Mouse (Mus musculus) stomach, embryonic 15.5 days (tissue): ENCODE measurements around the gene D7Ertd443e. TPM values are rescaled to one million over a fixed set of nuclear protein-coding genes. Genes with fewer than 3 reads are reported as not detected.
A peak's percentile ranks its signal among the peaks of the same experiment; 100 is the strongest.

Experiments used
- ATAC-seq: fragments of 200-750 bp; cut with Nextera tagmentation; 2 replicates; pipeline ENCODE4 v1.8.0; 2017; ENCODE audit warnings: low read depth, moderate number of reproducible peaks, moderate TSS enrichment; ENCODE audit not compliant: insufficient read depth, low FRiP score
- H3K27ac ChIP-seq: fragments of 300-500 bp; sonication (generic); 2 replicates; pipeline ENCODE4 v1.5.1; 2015; ENCODE audit warnings: mild to moderate bottlenecking, inconsistent platforms
- H3K27me3 ChIP-seq: fragments of 300-500 bp; sonication (generic); replicated peaks from 2 replicates; pipeline ENCODE4 v1.6.1; 2015; ENCODE audit warnings: inconsistent platforms
- H3K36me3 ChIP-seq: fragments of 300-500 bp; sonication (generic); 2 replicates; pipeline ENCODE4 v1.6.1; 2015; ENCODE audit warnings: inconsistent platforms
- H3K4me1 ChIP-seq: fragments of 300-500 bp; sonication (generic); 2 replicates; pipeline ENCODE4 v1.6.1; 2015; ENCODE audit warnings: inconsistent platforms
- H3K4me2 ChIP-seq: fragments of 300-500 bp; sonication (generic); 2 replicates; pipeline ENCODE4 v1.6.1; 2015; ENCODE audit warnings: mild to moderate bottlenecking, inconsistent platforms
- H3K4me3 ChIP-seq: fragments of 300-500 bp; sonication (generic); replicated peaks from 2 replicates; pipeline ENCODE4 v1.5.1; 2015; ENCODE audit warnings: inconsistent platforms
- H3K9ac ChIP-seq: fragments of 300-500 bp; sonication (generic); 2 replicates; pipeline ENCODE4 v1.6.1; 2015; ENCODE audit warnings: inconsistent platforms
- H3K9me3 ChIP-seq: fragments of 300-500 bp; sonication (generic); 2 replicates; pipeline ENCODE4 v1.6.1; 2016; ENCODE audit warnings: inconsistent platforms
- WGBS: fragments of 180-500 bp; shearing (Covaris S2); methylation state at CpG from one replicate; pipeline ENCODE4 v1.1.7; 2015; 5-methylcytosine and 5-hydroxymethylcytosine counted together
- polyA plus RNA-seq: library from polyadenylated mRNA; unstranded; fragments of >200 nt; fragmentation: Nextera tagmentation; extraction: Ambion mirVana; gene quantifications from 2 replicates; pipeline ENCODE4 v1.2.1, GENCODE M21; 2015

D7Ertd443e gene
- polyA plus RNA-seq, 1 experiment from 2014 or later: 0.06 TPM

DNA sequence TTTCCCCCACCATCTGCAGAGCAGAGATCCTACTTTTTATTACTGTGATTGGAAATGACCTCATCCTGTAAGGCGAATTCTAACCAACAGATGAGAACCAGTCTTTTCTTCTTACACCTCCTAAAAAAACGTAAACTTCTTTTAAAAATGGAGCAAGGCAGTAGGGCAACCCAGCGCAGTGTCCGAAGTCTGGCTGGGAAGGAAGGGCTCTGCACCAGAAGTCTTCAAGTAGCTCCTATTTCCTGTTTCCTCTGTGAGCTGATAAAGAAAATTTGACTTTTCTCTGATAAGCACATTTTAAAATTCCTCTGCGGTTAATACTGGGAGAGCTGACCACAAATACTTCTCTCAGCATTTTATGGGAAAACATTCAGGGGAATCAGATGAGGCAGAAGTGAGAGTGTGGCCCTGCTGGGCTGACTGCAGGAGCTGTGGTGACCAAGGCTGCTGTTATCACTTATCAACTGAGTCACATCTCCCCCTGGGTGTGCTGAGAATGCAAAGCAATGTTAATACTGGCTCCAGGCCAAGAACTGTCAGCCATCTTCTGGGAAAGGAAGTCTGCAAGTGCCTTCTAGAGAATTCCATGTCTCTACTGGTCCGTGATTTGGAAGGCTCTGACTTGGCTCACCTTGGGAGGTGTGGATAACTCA, 97.8 kb downstream of the D7Ertd443e start:
- Histone ChIP-seq H3K27ac (no peak overlapping the region), H3K36me3 (no peaks in the 10 kb centered on the region), H3K4me3 (no peak overlapping the region), H3K9me3 (no peaks in the 10 kb centered on the region), H3K4me1 (peaks cover 12% of the 10 kb centered on the region), H3K9ac (no peak overlapping the region), H3K27me3 (no peaks in the 10 kb centered on the region), H3K4me2 (no peak overlapping the region)
- no peak; the same call in 1 of the 2 replicates for ATAC-seq
- 53% methylated on average over 6 of the region's 6 CpGs for WGBS

DNA sequence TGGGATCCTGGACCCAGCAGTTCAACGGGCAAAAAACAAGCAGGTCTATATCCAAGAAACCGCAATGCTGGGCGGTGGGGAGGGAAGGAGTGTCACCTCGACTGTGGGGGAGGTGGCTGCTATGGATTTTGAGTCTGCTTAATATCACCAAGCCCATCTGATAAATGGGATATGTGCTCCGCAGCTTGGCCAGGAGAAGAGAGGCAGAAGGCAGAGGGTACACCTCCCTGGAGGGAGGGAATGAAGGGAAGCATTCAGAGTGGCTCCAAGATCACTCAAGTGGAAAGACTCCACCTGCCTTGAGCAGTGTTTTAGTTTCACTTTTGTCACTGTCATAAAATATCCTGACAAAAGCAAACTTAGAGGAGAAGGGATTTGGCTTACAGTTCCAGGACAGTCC, 112.5 kb downstream of the D7Ertd443e start:
- no peaks in the 10 kb centered on the region for H3K4me1 ChIP-seq
- no peak overlapping the region for H3K4me3 ChIP-seq
- H3K27me3 ChIP-seq: no peaks in the 10 kb centered on the region
- no peak for ATAC-seq
- H3K9me3 ChIP-seq: no peaks in the 10 kb centered on the region
- H3K27ac ChIP-seq: no peak overlapping the region
- no peaks in the 10 kb centered on the region for H3K36me3 ChIP-seq
- 78% methylated on average over 5 of the region's 5 CpGs for WGBS
- H3K4me2 ChIP-seq: no peak overlapping the region
- no peak overlapping the region for H3K9ac ChIP-seq

DNA sequence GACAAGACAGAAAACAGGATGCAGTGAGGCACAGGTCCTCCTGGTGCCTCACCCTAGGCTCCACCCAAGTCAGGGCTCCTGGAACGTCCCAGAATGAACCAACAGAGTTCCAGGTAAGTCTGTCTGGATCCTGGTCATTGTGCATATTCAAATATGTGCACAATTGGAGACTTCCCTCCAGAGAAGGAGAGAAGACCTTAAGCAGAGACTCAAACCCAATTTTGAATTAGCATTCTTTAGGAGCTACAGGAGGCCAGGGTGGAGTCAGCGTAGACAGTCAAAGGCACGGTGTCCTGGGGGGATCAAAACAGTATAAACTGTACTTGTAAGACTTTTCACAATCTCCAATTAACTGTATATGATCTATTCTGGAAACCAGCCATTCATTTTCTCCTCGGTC, 113.0 kb downstream of the D7Ertd443e start:
- Histone ChIP-seq H3K4me2 (no peak overlapping the region), H3K36me3 (no peaks in the 10 kb centered on the region), H3K4me1 (no peaks in the 10 kb centered on the region), H3K4me3 (no peak overlapping the region), H3K27ac (no peak overlapping the region), H3K9me3 (no peaks in the 10 kb centered on the region), H3K9ac (no peak overlapping the region), H3K27me3 (no peaks in the 10 kb centered on the region)
- ATAC-seq: no peak
- WGBS: 75% methylated on average over 4 of the region's 4 CpGs

DNA sequence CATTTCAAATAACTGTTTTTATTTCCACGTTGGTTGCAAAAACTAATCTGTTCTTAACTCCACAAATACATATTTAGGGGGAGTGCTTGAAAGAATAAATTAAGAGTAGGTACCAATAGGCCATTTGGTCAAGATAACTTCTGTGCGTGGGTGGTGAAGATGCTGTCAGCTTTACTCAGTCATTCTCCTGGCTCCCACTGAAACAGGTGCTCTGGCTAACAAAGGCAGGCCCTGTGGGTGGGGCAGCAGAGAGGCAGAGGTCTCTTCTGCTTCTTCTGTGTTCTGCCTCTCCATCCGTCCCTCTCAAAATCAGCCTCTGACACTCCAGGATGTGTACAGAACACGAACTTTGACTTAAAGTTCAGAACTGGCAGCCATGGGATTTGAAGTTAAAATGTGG, 119.7 kb downstream of the D7Ertd443e start:
- no peak overlapping the region for H3K4me3 ChIP-seq
- H3K4me1 ChIP-seq: no peaks in the 10 kb centered on the region
- H3K27me3 ChIP-seq: no peaks in the 10 kb centered on the region
- H3K4me2 ChIP-seq: no peak overlapping the region
- 76% methylated on average over 4 of the region's 4 CpGs for WGBS
- no peak overlapping the region for H3K27ac ChIP-seq
- no peaks in the 10 kb centered on the region for H3K9me3 ChIP-seq
- H3K9ac ChIP-seq: no peak overlapping the region
- ATAC-seq: no peak
- H3K36me3 ChIP-seq: no peaks in the 10 kb centered on the region

DNA sequence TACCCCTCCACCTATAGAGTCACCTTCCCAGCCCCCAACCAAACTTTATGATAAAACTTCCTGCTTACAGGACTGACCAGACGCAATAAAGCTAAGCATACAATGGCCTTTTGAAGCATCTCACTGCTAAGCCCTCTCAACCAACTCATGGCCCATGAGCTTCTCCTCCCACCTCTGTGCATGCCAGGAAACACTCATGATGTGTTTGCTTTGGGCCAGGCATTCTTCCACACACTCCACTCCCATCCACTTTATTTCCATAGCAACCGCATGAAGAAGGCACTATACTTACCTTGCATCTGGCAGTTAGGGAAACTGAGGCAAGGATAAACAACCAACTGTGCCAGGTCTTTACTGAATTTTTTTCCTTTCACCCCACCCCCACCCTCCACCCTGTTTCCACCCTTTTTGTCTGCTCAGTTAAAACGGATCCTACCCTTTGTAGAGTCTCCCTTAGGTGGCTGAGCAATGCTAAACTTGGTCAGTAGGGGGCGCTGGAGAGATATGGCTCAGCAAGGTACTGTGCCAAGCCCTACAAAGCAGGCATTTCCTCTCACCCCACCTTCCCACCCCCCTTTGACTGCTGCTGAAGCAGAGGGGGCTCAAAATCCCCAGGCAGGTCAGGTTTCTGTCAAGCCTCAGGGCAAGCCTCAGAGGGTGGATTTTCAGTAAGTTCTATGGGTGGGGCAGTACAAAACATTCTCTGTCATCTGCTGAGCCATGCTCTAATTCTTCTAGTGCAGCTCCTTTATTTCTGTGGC, 122.1 kb downstream of the D7Ertd443e start:
- Histone ChIP-seq H3K9ac (no peak overlapping the region), H3K4me2 (no peak overlapping the region), H3K27me3 (no peaks in the 10 kb centered on the region), H3K4me1 (no peaks in the 10 kb centered on the region), H3K4me3 (no peak overlapping the region), H3K27ac (no peak overlapping the region), H3K36me3 (no peaks in the 10 kb centered on the region), H3K9me3 (no peaks in the 10 kb centered on the region)
- 40% methylated on average over 4 of the region's 4 CpGs for WGBS
- peak; percentile 50; the same call in 1 of the 2 replicates for ATAC-seq

DNA sequence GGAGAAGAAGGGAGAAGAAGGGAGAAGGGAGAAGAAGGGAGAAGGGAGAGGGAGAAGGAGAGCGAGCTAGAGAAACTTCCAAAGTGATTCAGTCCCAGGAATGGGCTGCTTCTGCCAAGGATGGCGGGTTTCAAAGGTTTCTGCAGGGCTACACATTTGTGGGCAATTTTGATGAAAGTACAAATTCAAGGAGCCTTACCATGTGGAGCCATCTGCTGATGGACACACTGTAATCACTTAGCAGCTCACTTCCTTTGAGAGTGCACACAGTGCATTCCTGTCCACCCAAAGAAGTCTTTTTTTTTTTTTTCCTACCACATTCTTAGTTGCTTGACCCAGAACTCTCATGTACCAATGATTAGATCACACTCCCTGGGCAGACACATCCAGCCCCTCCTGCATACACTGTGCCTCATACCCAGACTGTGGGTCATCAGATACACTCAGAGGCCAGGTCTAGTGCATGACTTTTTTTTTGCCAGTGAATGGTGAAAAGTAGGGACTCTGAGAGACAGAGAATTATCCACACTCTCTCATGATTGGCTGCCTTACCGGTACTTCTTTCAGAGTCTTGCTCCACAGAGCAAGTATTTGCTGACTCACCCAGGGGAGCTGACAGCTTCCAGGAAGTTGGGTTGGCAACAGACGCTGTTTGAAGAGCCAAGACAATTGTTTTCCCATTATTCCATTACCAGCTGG, 124.3 kb downstream of the D7Ertd443e start:
- Histone ChIP-seq H3K4me3 (no peak overlapping the region), H3K36me3 (no peaks in the 10 kb centered on the region), H3K9me3 (no peaks in the 10 kb centered on the region), H3K27ac (no peak overlapping the region; the same call in 1 of the 2 replicates), H3K4me1 (no peaks in the 10 kb centered on the region), H3K27me3 (no peaks in the 10 kb centered on the region), H3K4me2 (no peak overlapping the region), H3K9ac (no peak overlapping the region)
- WGBS: 42% methylated on average over 4 of the region's 4 CpGs
- ATAC-seq: no peak

DNA sequence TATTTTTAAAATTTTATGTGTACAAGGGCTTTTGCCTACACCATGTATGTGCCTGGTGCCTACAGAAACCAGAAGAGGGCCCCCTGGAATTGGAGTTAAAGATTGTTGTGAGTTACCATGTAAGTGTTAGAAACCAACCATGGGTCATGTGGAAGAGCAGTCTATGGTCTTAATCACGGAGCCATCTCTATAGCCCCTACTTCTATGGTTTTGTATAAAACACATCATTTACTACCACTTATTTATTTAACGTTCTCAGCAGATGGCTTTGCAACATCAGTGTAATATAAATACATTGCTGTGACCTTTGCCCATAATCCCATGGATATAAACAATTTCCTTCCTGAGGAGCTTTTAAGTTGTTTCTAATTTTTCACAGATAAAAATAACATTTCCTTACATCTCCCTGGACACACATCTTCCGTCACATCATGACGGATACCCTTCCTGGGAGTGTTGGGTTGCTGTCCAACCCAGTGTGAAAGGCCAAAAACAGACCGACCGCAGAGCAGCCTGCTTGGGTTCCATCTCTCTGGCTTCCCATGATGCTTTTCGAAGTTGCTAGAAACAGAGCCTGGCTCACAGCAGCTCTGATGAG, 135.1 kb downstream of the D7Ertd443e start:
- Histone ChIP-seq H3K4me2 (no peak overlapping the region), H3K27ac (0 out of 2 replicates have a peak overlapping the region, but pooled peaks have one; percentile 3), H3K4me1 (no peaks in the 10 kb centered on the region), H3K9me3 (no peaks in the 10 kb centered on the region), H3K36me3 (no peaks in the 10 kb centered on the region), H3K9ac (no peak overlapping the region), H3K4me3 (no peak overlapping the region), H3K27me3 (no peaks in the 10 kb centered on the region)
- 36% methylated on average over 7 of the region's 7 CpGs for WGBS
- no peak for ATAC-seq

DNA sequence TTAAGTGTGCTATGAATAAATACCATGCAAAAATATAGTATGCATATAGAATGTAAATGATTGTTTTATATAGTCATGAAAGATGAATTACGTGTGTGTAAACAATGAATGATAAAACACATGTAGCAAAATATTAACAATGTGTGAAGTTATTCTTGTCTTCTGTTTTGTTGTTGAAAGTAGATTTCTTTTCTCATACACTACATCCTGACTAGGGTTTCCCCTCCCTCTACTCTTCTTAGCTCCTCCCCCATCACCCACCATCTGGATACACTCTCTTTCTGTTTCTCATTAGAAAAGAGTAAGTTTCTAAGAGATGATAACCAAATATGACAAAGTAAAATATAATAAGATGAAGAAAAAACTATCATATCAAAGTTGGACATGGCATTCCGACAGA, 137.4 kb downstream of the D7Ertd443e start:
- no peak overlapping the region for H3K4me3 ChIP-seq
- no peaks in the 10 kb centered on the region for H3K27me3 ChIP-seq
- 89% methylated on average over 2 of the region's 2 CpGs for WGBS
- H3K4me1 ChIP-seq: no peaks in the 10 kb centered on the region
- H3K36me3 ChIP-seq: no peaks in the 10 kb centered on the region
- no peak overlapping the region for H3K4me2 ChIP-seq
- no peak for ATAC-seq
- H3K9ac ChIP-seq: no peak overlapping the region
- H3K27ac ChIP-seq: no peak overlapping the region
- H3K9me3 ChIP-seq: no peaks in the 10 kb centered on the region

DNA sequence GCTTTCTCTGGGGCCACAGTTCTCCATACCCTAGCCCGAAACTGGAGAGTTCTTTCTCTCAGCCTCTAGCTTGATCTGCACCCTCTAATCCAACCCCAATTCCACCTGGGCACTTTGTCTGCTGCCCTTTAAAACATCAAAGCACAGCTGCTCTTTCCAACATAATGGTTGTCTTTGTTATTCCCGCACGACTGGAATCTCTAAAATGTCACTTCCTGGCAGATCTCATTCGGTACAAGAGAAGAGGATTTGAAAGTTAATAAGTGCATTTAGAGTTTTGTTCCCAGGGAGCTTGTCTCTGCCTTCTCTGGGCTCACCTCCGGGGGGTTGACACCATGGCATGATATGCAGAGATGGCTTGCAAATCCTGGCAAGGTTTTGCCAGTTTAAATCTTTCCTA, 138.8 kb downstream of the D7Ertd443e start:
- no peak overlapping the region for H3K27ac ChIP-seq
- 50% methylated on average over 5 of the region's 5 CpGs for WGBS
- H3K36me3 ChIP-seq: no peaks in the 10 kb centered on the region
- H3K4me1 ChIP-seq: no peaks in the 10 kb centered on the region
- no peaks in the 10 kb centered on the region for H3K9me3 ChIP-seq
- no peak overlapping the region for H3K4me3 ChIP-seq
- ATAC-seq: no peak
- H3K4me2 ChIP-seq: no peak overlapping the region
- H3K9ac ChIP-seq: no peak overlapping the region
- H3K27me3 ChIP-seq: no peaks in the 10 kb centered on the region

DNA sequence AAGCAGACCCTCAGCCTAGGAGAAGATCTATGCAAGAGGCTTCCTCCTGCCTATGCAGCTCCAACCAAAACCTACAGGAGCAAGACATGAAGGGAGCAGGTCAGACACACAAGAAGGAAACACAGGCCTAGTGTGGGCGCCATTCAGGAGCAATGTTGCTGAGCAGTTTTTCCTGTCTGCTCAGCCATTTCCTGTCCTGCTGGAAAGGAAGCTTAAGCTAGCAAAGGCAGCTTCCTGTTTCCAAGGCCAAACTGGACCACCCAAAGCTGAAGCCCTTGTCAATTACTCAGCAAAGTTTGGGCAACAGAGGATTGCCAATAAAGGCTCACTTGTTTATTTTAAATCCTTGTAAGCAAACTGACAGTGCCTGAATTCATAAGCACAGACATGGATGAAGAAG, 142.7 kb downstream of the D7Ertd443e start:
- no peaks in the 10 kb centered on the region for H3K36me3 ChIP-seq
- H3K27me3 ChIP-seq: no peaks in the 10 kb centered on the region
- 74% methylated on average over 1 of the region's 1 CpGs for WGBS
- no peaks in the 10 kb centered on the region for H3K4me1 ChIP-seq
- H3K9me3 ChIP-seq: no peaks in the 10 kb centered on the region
- no peak overlapping the region for H3K27ac ChIP-seq
- no peak overlapping the region for H3K9ac ChIP-seq
- no peak overlapping the region for H3K4me2 ChIP-seq
- ATAC-seq: no peak
- no peak overlapping the region for H3K4me3 ChIP-seq

DNA sequence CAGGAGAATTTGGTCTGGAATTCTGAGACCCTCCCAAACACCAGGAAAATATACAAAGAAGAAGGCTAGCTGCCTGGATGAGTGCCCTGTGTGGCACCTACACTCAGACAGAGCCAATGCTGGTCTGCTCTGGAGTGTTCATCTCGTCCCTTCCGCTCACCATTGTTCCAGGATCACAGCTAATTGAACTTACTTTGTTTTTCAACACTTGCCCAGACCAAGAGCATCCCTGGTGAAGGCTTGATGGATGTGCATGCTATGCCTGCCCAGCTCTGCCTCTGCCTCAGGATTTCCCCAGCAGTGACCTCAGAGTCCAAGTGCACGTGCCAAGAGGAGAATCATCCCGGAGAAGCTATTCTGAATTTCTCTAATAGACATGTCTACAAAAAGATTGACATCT, 144.2 kb downstream of the D7Ertd443e start:
- H3K4me3 ChIP-seq: no peak overlapping the region
- no peaks in the 10 kb centered on the region for H3K36me3 ChIP-seq
- no peak overlapping the region for H3K4me2 ChIP-seq
- no peak overlapping the region for H3K9ac ChIP-seq
- H3K9me3 ChIP-seq: no peaks in the 10 kb centered on the region
- H3K27ac ChIP-seq: no peak overlapping the region
- no peak for ATAC-seq
- 71% methylated on average over 4 of the region's 4 CpGs for WGBS
- H3K4me1 ChIP-seq: no peaks in the 10 kb centered on the region
- no peaks in the 10 kb centered on the region for H3K27me3 ChIP-seq

DNA sequence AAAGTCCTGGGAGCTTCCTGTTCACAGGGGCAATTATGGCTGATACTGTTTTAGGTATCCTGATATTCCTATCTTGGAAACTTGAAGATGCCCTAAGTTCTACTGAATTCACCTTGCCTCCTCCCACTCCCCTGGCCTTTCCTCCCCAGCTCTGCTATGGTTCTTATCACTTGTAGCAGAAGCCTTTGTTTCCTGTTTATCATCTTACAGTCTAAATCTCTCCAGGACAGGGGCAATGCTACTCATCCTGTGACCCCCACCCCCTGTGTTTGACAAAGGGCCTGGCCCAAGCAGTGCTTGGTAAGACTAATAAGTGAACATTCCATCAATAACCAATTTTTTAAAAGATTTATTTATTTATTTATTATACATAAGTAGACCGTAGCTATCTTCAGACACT, 144.9 kb downstream of the D7Ertd443e start:
- H3K4me3 ChIP-seq: no peak overlapping the region
- H3K27ac ChIP-seq: no peak overlapping the region
- no peak overlapping the region for H3K4me2 ChIP-seq
- no peaks in the 10 kb centered on the region for H3K27me3 ChIP-seq
- H3K9me3 ChIP-seq: no peaks in the 10 kb centered on the region
- 78% methylated on average over 1 of the region's 1 CpGs for WGBS
- no peak for ATAC-seq
- no peaks in the 10 kb centered on the region for H3K36me3 ChIP-seq
- H3K4me1 ChIP-seq: no peaks in the 10 kb centered on the region
- no peak overlapping the region for H3K9ac ChIP-seq
